Mouse (Mus musculus) cerebellum, postnatal 25 days (tissue): ENCODE results near the gene Slc39a11.

ENCODE experiments used
- DNase-seq, 2 experiments: peaks; one replicate each; pipeline ENCODE4 v3.0.0; 2021; ENCODE audit warnings: mixed read lengths in 2 of 2

Gene Slc39a11

GRCm38 (mm10) chr11:113631302-113631701, 18.6 kb downstream of the Slc39a11 start:
- no peak for DNase-seq

- DNase-seq, result no peak
These were observed 19.2 kb downstream of the Slc39a11 start for GRCm38 (mm10) chr11:113630642-113631041.

DNA sequence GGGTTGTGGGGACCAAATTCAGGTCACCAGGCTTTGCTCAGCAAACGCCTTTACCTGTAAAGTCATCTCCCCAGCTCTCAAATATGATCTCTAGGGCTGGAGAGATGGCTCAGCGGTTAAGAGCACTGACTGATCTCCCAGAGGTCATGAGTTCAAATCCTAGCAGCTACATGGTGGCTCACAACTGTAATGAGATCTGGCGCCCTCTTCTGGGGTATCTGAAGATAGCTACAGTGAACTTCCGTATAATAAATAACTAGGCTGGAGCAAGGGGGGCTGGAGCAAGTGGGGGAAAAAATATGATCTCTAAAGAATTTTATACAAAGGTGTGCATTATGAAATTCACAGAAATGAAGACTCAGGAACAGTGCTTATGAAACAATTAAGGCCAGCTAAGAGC, 22.1 kb downstream of the Slc39a11 start:
- peak in 1 of 2 experiments; percentile 17 for DNase-seq

DNA sequence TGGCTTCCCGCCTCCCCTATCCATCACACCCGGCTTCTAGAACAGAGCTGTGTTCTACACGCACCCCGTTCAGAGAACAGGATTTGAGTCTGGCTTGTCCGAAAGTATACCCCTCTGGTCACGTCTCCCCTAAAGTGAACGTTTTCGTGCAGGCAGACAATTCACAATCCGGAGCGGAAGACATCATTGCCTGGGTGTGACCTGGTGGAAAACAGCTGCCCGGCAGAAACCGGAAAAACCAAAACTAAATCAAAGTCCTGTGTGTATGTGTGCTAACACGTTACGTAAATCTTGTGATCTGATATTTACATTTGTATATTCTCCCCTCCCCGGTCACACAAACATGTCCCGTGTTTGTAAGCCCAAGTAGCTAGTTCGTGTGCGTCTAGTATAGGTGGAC, 24.4 kb downstream of the Slc39a11 start:
- no peak for DNase-seq

- no peak for DNase-seq
These were observed 27.9 kb downstream of the Slc39a11 start for GRCm38 (mm10) chr11:113622028-113622427.

- no peak for DNase-seq
These were observed 28.9 kb downstream of the Slc39a11 start for GRCm38 (mm10) chr11:113621001-113621400.

DNA sequence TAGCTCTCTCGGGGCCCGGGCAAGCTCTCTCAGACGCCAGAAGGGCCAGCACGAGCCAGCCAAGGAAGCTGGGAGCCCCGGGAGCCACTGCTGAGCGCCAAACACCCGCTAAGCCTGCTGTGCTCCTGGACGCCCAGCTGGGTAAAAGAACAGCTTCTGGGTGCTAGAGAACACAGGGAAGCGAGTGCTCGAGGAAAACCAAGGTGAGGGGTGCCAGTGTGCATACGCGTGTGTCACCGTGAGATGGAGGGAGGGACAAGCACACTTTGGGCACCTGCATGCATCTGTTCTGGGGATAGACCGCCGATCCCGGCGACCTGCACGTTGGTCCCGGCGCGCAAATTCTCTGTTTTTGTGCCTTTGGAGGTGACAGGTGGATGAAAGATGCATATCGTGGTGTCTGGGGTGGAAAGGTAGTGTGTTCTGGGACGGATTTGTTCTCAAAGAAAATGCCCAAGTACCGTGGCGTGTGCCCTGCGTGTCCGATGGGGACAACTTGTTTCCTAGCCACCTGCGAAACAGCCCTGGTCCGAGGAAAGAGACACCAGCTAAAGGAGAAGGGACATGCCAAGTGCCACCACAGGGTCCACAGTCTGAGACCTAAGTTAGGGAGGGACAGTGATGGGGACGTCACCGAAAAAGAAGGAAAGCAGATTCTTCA, 30.3 kb downstream of the Slc39a11 start:
- peak in 1 of 2 experiments; percentile 29 for DNase-seq

- DNase-seq, result peak; percentile 83 to 89
These were observed 31.0 kb downstream of the Slc39a11 start, which contains the start of gene Sstr2 for GRCm38 (mm10) chr11:113618672-113619419. TSS of gene Sstr2 (plus strand) at chr11:113619342.

- DNase-seq, result no peak
These were observed 31.6 kb downstream of the Slc39a11 start for GRCm38 (mm10) chr11:113618303-113618671.

DNA sequence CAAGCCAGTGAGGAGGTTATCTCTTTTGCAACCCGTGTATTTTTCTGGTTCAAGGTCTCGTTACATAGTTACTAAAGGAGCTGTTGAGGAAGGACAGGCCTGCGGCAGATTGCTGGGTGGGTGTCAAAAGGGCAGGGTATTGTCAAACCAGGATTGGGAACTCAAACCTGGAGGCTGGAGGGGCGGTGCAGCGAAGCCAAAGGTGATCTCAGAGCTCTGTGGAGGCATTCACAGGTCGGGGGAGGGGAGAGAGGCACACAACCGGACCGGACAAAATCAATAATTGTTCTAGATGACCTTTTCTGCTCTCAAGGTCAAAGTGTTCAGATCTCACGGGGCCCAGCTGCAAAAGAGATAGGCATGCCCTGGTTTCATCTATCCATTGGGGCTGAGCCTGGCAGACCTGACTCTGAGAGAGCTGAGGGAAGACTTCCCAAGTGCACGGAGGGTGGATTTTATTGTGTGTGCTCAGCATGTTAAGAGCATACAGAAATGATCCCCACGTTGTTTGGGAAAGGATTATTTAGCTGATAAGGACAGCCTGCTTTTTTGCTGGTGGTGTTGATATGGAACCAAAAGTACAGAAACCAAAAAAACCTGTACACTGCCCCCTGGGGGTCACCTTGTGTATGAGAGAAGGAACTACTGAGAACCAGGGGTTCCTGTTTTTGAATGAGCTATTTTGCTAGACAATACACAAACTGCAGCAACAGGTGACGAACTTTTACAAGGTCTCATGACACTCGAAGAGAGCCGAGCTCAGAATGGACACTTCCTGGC, 32.6 kb downstream of the Slc39a11 start:
- DNase-seq, result peak; percentile 66 to 83

- DNase-seq, result no peak
These were observed 35.4 kb downstream of the Slc39a11 start for GRCm38 (mm10) chr11:113614476-113614875.

DNA sequence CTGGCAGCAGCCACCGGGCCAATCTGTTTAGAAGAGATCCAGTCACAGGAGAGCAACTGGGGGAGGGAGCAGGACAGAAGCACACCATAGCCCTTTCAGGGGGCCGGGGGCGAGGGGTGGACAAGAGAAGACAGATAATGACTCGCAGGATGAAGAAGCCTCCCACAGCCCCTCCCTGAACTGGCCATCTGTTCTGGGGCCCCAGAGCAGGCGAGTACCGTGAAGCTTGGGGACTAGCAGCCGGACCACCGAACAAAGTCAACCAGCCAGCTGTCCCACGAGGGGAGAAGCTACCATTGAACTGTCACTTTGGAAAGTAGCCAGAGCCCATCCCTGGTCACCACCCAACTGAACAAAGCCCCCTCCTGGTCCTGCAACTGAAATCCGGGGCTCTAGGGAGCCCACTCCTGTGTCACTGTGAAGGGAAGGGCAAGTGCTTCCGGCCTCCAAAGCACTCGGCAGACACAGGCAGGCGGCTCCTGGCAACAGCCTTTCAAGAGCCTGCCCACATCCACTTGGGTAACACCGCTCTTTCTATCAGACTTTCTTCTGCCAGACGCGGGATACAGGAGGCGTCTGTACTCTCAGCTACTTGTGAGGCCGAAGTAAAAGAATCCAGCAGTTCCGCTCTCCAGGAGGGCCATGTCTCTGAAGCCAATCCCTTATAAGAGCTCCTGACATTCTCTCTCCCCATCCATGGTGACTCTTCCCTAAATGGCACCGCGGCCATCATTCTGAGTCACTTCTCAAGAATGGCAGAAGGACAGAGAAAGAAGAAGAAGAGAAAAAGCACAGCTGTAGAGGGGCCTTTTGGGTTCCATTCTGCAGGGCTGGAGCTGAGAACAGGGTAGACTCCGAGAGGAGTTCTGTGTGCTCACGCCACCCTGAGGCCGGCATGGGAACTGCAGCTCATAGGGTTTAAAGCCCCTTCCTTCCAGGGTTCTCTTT, 37.9 kb downstream of the Slc39a11 start:
- peak; percentile 61 to 73 for DNase-seq

DNA sequence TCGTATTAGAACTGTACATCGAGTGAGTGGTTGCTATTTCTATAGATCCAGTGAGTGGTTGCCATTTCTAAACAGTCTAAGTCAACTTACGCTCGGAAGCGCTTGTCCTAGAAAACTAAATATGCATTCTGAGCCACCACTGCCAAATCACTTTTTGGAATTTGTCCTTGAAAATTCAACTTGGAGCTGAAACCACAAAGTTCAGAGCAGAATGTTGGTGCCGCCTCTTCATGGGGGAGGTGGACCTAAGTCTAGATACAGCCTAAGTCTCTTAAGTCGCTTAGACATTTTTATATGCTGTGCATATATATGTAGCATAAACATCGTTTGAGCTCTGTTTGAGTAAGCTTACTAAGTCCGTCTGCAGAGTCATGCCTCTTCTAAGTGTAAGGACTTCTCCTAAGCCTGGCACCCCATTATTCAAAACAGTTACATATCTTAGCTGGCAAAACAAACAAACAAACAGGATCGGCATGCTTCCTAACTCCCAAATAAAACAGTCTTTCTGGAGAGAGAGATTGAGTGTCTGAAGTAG, 38.7 kb downstream of the Slc39a11 start:
- DNase-seq, result no peak

- DNase-seq, result peak in 1 of 2 experiments; percentile 35
These were observed 39.6 kb downstream of the Slc39a11 start for GRCm38 (mm10) chr11:113610266-113610665.

DNA sequence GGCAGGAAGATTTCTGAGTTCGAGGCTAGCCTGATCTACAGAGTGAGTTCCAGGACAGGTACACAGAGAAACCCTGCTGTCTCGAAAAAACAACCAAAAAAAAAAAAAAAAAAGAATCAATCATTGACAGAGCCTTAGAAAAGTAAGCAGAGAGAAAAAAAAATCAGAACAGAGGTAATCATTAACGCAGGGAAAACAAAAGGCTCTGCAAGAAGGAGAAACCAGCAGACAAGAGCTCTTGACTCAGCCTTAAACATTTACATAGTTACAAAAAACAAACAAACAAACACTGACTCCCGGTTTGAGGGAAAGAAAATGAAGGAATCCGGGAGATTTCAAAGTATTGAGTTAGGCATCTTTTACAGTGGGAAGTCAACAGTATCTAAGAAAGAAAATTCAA, 40.3 kb downstream of the Slc39a11 start:
- no peak for DNase-seq

GRCm38 (mm10) chr11:113607556-113607955, 42.3 kb downstream of the Slc39a11 start:
- no peak for DNase-seq

DNA sequence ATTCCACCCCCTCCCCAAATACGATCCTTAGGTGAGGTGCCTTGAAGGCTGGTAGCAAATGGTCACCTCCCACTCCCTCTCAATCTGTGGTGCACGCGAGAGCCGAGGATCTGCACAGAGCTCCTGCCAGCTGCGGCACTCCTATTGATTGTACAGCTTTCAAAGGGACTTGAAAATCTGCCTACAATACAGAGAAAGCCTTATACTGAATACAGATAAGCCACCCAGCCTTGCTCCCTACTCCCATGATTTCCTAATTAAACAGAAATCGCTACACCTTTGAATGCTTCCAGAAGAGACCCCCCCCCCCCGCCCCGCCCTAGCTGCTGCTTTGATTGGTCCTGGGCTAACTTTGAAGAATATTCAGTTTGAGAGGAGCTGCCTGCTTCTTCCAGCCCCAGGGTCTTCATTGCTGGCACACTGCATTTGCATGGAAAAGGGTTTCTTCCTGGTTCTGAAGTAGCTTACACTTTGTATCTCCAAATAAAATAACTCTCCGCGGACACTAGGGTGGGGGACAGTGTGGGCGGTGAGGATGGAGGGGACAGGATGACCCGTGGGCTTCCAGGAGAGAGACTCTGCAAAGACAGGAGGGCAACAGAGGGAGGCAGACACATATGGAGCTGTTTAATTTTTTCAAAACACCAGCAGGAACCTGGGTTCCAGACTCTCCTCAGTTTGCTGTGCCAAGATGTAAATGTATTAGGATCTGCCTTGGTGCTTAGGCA, 48.1 kb downstream of the Slc39a11 start:
- DNase-seq, result no peak

DNA sequence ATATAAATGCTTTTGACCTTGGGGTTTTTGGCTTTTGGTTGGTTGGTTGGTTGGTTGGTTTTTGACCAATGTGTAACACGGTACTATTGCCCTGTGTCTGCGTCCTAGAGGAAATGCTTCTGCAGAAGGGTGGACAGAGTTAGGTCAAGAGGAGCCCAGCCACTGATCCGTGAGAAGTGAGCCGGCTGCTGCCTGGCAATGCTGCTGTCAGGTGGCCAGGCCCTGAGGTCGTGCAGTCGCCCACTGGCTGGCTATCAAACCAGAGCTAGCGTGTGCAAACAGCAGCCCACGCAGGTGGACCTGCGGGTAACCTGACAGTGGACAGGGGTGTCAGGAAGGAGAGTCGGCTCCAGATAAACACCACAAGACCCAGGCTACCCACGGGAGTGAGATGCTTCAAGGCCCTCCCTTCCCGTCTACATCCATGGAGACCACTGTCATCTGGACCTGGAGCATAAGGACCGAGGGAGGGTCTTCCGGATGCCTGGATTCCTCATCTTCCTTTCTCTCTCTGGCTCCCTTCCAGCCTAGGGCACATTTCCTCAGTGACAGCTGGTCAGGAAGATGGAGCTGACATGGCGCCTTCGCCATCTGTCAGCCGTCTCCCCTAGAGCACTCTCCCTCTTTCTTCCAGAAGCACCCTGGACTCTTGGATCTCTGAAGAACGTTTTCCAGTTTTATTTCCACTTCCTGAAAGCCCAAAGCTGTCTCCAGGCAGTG, 49.2 kb downstream of the Slc39a11 start:
- peak; percentile 65 to 69 for DNase-seq

DNA sequence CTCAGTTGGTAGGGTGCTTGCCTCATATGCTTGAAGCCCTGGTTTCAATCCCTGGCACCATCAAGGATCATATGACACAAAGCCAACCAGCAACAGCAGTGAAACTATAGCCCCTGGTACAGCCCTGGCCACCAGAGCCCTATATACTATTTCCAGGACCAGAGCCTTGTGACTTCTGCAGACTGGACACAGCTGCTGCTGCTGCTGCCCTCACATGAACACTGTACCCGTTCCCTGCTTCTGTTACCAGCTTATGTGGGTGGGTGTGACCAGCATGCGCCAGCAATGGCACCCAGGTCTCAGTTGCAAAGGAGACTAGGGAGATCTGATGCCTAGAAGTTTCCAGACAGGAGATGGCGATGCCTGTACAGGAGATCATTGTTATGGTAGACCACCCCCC, 52.2 kb downstream of the Slc39a11 start:
- no peak for DNase-seq

GRCm38 (mm10) chr11:113595144-113595543, 54.7 kb downstream of the Slc39a11 start:
- DNase-seq, result no peak

GRCm38 (mm10) chr11:113588936-113589335, 60.9 kb downstream of the Slc39a11 start:
- no peak for DNase-seq
